Mouse (Mus musculus): ENCODE data around the gene Mymx.

DNA sequence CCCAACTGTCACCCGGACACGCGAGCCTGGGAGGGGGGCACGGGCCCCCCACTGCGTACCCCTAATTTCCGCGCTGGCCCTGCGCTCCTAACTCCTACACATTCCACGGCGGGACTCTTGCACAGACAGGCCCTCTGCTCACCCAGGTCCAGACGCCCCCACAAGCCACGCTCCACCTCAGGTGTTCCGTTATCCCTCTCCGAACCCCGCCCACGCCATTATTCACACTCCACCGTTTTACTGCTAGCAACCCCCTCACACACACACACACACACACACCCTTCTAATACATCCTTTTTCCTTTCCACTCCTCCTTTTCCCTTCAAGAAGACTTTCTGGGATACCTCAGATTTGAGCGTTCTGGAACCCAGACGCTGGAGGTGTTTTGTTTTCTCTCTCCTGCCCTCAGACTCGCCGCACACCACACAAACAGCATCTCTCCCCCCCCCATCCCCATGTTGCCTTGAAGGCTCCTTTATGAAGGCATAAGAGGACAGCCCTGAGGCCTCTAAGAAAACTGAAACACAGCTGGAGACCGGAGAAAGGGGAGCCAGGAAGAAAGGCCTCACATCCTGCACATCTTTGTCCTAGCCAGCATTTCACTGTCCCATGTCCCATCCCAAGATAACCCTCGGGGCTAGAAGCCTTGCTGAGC lies 6.0 kb downstream of the Mymx start:
- no peak for TF ChIP-seq CTCF (IDR thresholded peaks at IDR 0.05; ENCODE audit: borderline replicate concordance, extremely low read depth, insufficient read depth, insufficient read length)
- TF ChIP-seq POLR2A (IDR thresholded peaks at IDR 0.05; ENCODE audit: borderline replicate concordance, extremely low read depth, insufficient read depth, insufficient read length, poor library complexity, severe bottlenecking) = no peak

Measured in brain, embryonic 14.5 days (tissue).